Mouse (Mus musculus) c-Kit-positive CD71-positive TER-119-negative erythroid progenitor cells, embryonic 14.5 days (primary cell): ENCODE measurements around the gene Atp2b4.
"Not testable (repeated sequence)": the region's sequence is repeated elsewhere in the genome, so short reads cannot be mapped to it uniquely, and the experiment has no call there.

Source experiments
- DNase-seq: peaks from one replicate; pipeline ENCODE4 v3.0.0-alpha.2; 2013; ENCODE audit warnings: low read depth

Gene Atp2b4

DNA sequence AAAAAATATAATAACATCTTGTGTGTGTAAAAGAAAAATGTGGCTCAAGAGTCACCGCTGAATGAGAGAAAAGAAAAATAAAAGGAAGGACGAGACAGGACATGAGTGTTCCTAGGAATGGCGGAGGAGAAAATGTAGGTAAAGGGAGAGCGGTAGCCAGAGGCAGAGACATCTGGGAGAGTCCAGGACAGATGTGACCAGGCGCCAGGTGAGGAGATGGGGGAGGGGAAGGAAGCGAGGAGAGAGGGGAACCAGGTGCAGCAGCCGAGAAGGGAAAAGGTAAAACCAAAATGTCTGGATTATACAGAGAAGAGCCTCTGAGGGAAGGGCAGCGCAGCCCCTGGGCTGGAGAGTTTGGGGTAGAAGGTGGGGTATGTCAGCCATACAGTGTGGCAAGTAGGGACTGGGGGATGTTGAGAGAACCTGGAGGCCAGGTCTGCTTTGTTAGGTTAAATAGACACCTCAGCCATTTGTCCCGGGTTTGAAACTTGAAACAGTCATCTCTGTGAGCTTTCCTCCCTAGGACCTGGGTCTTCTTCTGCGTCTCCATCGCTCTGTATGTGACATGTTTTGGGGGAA is 107.2 kb downstream of the Atp2b4 start:
- no peak for DNase-seq

DNA sequence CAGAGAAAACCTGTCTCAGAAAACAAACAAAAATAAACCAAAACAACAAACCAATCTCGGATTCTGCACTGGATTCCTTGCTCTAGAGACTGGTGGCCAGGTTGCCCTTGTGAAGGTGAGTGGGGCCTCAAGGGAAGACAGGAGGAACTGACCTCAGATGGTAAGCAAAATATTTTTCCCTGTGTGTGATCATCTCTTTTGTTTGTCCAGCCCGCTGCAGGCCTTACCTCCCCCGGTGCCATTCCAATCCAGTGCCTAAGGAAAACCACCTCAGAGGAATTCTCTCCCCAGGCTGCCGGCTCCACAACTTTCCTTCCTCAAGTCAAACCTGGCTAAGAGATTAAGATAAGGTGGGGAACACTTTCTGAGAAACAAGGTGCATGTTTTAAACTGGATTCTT is 108.6 kb downstream of the Atp2b4 start:
- no peak for DNase-seq

DNA sequence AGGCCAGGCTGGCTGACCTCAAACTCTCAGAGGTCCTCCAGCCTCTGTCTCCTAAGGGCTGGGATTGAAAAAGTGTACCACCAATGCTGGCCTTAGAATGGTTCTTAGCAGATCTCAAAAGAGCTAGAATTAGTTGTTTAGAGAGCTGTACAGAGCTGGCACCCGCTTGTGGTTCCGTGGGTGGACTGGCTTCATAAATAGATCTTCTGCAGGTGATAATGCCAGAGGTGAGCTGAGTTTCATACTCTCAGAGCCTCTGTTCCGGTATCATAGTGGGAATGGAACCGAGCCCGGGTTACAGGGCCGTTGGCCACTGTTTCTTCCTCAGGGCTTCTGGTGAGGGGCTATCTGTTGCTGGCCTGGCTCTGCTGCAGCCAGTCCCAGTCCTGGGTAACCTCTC is 109.8 kb downstream of the Atp2b4 start:
- DNase-seq, result no peak

DNA sequence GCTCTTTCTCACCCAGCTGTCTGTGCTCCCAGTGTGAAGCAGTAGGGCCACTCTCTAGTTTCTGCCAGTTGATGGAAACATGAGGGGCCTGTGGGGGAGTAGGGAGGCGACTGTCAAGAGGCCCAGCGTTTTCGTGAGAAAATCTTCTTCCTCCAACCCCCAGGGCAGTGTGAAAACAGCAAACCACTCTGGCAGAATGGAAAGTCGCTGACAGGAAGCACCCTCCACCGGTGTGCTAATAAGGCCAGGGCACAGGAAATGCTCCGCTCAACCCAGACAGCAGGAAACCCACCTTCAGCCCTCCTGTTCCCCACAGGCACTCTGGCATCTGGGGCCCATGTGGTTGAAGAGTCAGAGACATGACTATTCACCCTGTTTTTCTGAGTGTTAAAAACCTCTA is 110.9 kb downstream of the Atp2b4 start, which contains the start of gene Lax1:
TSS of gene Lax1 (minus strand) at position 212 of the 400 bp plus-strand sequence.
- no peak for DNase-seq

DNA sequence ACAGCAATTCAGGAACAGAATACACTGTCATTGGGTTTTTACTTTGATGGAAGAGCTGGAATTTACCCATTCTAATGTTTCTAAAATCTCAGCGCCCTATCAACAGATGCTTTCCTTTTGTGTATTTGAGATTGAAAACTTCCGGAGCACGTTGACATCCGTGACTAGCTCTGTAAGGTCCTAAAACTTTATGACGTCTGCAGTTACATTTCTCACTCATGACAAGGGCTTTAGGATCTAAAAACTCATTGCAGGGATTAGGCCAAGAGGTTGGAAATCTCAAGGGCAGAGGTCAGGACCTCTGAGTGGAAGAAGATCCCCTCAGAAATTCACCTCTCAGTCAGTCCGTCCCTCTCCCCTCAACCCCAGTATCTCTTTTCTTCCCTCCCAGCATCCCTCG is 112.5 kb downstream of the Atp2b4 start:
- DNase-seq, result no peak

DNA sequence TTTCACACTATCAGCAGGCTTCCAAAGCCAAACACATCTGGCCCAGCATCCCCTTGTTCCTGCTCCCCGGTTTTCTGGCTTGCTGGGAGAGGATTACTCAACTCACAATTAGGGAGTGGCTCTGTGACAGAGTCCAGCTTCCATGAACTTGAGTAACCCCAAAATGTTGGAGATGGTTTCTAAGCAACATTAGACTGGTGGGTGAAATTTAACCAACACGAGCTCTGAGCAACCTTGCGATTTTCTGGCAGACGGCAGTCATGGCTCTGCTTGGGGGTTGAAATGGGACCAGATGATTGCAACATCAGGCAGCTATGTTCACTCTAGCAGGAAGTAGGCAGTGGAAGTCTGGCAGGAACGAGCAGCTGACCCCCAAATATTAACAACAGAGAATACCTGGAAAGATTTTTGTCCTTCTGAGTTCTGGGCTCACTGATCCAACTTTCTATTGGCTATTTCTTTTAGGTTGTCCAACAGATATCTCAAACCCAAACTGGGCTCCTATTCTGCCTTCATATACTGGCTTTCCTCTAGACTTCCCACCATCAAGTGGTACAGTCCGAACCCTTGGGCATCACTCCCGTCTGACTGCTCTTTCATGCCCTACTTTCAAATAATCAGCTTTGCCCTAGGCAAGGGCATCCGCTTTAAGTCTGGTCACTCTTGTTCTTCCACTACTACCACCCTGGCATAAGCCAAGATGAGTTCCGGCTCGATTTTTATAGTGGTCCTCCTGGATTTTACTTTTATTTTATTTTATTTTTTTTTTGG is 114.9 kb downstream of the Atp2b4 start:
- DNase-seq, result no peak

DNA sequence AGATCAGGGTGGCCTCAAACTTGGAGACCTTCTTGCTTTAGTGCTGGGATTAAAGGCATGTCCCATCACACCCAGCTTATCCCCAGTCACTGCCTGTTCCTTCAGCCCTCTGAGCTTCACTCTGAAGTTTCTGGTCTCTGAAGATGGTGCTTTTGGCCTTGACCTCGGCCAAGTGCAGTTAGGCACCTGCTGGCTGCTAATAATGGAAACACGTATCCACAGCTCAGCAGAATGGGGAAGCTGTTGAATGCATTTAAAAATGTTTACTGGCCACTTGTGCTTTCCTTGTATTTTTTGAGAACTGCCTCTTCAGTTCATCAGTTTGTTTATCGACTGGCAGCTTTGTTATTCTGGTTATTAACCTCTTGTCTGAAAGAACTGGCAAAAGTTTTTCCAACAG is 129.0 kb downstream of the Atp2b4 start:
- DNase-seq, result no peak

DNA sequence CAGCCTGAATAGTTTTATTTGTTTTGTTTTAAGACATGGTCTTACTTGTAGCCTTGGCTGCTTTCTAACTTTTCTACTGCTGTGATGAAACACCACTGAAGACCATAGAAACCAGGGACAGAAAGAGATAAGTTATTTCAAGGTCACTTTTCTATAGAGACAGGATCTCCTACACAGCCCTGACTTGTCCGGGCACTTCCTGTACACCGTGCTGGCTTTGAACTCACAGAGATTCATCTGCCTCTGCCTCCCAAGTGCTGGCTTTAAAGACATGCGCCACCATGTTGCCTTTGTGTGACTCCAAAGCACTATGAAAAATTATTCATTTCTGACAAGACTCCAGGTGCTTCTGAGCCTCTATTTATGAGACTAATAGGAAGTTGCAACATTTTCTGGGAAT is 129.6 kb downstream of the Atp2b4 start:
- no peak for DNase-seq

DNA sequence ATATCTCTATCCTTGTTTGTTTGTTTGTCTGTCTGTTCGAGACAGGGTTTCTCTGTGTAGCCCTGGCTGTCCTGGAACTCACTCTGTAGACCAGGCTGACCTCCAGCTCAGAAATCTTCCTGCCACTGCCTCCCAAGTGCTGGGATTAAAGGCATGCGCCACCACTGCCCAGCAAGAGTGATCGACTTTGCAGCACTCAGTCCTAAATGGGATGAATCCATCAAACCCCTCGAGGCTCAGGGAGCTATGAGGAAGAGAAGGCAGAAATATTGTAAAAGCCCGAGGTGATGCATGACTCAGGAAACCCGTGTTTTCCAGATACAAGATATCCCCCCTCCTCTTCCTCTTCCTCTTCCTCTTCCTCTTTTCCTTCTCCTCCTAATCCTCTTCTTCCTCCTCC is 130.1 kb downstream of the Atp2b4 start:
- DNase-seq, result no peak

DNA sequence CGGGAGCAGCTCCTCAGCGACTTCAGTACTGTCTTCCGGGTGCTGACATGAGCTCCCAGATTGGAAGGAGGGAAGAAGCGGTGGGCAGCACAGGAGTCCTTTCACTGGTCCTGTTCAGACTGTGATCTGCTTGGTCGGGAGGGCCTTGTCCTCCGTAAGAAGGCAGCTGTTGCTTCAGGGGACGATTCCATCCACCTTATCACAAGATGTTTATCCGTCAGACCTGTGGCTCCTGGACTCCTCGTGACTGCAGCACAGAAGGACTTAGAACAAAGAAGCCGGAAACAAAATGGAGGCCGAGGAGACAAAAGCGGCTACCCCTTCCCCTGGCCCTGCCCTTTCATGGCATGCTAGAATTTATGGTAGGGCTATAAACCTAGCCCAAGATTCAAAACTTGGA is 130.7 kb downstream of the Atp2b4 start:
- no peak for DNase-seq

DNA sequence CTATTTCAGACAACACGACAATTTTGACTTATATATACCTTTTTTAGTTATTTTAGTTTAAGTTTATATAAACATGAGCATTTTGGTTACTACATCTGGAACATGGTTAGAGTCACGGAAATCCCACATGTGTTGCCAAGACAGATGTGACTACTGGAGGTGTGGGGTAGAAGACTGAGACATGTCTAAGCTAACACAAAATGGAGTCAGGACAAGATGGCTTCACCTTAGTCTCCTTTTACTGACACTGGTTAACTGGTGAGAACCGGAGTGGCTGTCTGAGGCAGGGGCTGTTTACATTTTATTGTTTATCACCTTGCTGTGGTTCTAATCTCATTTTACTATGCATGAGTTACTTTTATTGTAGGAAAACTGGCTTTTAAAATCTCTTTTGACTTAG is 132.2 kb downstream of the Atp2b4 start:
- DNase-seq, result no peak

DNA sequence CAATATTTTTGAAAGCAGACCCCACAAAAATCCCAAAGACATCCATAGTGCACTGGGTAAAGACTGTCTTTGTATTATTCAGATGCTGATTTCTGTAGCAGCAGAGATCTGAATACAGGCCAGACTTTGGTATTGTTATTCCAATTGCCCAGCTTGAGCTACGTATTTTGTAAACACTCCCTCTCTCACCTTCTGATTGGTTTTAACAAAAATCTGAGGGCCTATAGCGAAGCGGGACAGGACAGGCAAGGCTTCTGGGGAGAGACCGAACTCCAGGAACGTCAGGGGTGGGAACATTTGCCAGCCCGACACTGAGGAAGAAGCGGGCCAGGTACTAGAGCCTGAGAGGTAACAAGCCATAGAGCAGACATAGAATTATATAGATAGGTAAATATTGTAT is 133.1 kb downstream of the Atp2b4 start:
- no peak for DNase-seq

DNA sequence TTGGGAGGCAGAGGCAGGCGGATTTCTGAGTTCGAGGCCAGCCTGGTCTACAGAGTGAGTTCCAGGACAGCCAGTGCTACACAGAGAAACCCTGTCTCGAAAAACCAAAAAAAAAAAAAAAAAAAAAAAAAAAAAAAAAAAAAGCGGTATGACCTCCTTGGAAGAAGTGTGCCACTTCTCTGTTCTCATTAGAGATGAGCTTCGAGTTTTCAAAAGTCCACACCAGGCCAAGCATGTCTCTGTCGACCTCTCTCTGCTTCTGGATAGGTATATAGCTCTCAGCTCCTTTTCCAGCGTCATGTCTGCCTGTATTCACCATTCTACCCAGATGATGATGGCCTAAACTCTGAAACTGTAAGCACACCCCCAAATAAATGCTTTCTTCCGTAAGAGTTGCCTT is 135.1 kb downstream of the Atp2b4 start:
- DNase-seq, result not testable (repeated sequence)

DNA sequence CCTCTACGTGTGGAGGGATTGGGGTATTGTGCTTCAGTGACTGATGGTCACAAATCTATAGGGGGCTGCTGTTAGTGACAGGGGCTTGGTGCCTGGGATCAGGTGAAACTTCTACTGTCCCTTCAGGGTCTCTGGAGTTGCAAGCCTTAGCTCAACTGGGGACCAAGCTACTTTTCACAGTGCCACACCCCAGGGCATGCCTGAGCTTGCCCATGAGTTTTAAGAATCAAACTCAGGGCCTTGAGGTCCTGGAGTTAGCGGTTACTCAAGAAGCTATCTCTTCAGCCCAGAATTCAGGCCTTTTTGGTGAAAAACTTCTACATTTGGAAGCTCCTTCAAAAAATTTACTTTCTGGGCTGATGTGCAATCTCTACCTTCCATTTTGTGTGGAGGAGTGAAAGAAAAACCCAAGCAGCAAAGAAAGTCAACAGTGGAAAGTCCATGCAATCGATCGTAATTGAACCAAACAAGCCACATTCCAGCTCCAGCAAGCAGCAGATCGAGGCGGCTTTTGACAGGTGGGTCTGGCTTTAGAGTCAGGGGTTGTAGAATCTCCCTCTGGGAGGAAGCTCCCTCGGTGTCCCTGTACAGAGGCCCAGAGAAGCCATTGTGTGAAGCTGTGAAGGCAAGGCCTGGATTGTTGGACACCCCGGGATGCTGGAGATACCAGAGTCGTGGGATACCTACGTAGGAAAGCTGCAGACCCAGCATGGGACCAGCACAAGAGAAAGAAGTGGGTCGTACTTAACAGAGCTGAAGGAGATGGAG is 136.5 kb downstream of the Atp2b4 start:
- DNase-seq, result no peak

DNA sequence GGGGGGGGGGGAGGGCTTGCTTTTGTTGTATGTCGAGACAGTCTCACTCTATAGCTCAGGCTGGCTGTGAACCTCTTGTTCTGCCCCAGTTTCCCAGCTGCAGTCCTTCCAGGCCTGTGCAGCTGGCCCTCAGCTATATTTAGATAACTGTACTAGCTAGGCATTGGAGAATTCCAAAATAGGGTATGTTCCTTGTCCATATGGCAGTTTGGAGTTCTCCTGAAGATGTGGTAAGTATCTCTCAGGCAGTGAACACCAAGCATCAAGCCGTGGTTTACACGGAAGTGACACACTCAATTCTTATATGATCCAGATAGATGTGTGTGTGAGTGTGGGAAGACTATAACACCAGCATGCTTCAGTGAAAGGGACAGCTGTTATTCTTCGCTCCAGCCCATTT is 137.4 kb downstream of the Atp2b4 start:
- no peak for DNase-seq

DNA sequence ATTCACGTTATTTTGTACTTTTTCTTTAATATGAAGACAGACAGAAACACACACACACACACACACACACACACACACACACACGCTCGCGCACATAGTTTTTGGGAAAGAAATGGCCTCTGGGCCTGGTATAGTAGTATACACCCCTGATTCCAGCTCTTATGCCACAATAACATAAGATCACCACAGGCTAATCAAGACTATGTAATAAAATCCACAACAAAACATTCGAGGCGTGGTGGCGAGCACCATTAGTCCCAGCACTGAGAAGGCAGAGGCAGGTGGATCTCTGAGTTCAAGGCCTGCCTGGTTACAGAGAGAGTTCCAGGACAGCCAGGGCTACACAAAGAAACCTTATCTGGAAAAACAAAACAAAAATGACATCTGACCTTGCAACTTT is 137.9 kb downstream of the Atp2b4 start:
- no peak for DNase-seq

DNA sequence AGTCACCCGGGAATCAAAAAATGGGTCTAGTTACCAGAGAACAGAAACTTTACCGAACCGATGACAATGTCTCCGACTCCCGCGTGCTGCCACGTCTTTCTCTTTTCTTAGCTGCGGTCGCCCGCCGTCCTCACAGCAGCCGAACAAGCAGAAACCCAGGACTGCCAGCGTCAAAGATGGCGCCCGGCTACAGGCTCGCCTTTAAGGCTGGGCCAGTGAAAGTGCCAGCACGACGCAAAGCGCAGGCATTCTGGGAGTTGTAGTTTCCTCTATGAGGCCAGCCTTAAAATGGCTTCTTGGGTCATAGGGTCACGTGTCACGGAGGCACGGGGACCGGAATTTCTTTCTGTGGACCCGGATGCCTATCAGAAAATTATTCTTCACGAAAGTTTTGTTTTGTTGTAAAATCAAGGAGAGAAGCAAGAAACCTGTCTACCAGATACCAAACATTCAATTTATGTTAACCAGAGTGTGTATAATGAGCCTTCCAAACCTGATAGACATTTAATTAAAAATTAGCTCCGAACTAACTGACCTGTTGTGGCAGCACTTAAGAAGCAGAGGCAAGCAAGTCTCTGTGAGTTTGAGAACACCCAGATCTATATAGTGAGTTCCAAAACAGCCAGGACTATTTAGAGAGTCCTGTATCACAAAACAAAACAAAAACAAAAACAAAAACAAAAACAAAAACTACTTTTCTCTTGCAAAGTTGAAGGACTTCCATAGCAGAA is 139.5 kb downstream of the Atp2b4 start, which contains the start of gene Gm38394:
TSS of gene Gm38394 (minus strand) at position 116 of the 731 bp plus-strand sequence.
- peak; percentile 92 for DNase-seq

DNA sequence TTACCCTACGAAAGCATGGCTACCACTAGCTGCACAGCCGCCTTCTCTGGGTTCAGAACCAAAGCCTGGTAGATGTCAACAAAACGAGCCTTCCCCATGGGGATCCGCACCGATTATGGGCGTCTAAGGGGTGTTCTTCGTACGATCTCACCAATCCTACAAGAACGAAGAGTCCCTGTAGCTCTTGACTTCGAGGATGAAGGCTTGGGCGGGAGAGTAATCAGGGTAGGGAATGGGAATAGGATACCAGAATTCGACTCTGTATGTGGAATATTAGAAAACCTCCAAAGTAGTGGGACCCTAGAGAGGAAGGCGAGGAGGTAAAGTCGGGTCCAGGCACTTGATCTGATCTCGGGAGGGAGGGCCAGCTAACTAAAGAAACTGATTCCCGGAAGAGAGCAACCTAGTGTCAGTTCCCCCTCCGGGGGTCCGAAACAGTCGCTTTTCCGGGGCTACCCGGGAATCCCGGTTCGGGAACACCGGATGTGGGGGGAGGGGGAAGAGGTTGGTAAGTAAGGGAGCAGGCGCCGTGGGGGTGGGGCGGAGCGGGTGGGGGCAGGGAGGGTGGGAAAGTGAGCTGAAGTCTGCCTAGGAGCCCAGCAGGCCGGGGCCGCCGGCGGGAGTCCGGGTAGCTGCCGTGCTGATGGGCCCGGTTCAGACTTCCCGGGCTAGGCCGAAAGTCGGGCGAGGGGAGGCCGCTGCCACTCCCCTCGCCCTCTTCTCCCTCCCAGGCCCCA is 140.2 kb downstream of the Atp2b4 start, which contains the start of gene Zbed6:
TSS of gene Zbed6 (minus strand) at position 420 of the 737 bp plus-strand sequence.
- DNase-seq, result no peak

DNA sequence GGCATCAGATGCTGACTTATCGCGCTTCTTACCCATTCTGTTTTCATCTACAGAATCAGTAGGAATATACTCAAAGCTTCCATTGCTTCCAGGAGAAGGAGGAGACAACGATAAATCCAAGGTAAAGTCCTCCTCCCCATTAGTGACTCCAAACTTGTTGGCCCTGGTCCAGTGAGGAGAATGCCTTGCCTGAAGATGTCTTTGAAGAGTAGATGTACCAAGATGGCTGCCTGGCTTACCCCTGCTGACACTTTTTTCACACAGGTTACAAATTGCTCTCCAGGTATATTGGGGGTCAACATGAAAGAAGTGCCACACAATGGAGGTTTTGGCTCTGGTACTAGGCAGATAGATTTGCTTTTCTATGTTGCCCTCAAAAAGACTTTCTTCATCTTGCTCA is 142.0 kb downstream of the Atp2b4 start:
- no peak for DNase-seq

DNA sequence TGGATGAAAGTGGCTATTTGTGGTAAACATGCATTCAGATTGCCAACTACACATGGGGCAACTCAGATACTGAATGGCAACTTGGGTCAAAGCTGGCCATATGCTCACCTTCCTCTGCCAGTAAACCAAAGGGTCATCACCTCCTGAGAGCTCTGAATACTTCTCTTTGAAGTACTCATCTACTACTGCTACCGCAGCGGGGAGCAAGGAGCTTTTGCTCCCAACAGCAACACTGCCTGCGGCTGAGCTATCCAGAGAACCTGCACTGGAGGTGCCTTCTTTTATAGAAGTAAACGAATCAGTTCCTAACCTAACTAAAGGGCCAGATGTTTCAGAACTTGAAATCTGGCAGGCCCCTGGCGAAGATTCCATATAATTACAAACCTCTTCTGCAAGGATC is 144.0 kb downstream of the Atp2b4 start:
- DNase-seq, result no peak

DNA sequence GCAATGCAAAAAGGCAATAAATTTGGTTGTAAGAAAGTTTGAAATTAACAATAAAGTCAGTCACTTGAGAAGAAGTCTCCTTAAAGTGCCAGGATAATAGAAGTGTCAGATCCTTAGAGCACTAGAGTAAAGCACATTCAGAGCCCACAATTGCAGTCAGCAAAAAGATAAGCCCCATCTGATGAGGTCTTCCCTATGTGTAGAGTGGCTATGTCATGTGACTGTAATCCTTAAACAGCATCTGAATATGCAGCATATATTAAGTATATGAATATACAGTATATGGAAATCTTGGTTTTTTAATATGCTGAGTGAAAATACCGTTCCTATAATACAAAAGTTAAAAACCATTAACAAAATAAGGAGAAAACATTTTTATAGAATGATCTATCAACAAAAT is 147.8 kb downstream of the Atp2b4 start:
- DNase-seq, result no peak
